Comparison of ENCODE assay signal across 8 mouse cellular contexts in the genomic region with DNA sequence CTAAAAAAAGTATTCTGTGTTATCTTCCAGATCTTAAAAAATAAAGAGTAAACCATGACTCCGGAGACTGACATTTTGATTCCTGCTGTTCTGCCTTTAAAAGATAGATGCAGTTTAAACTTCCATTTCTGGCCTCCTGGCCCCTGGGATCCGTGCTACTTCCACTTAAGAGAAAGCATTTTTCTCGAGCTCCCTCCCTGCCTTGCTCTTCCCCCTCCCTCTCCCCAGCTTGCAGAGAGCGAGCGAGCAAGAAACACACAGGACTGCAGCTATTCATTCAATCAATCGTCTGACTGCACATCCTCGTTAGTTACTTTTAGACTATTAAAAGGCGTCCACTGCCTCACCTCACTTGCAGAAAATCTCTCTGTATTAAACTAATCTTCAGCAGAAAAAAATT.
DNase-seq lines count a peak whose midpoint lies in the region.
"Had no signal": no experiment of that assay in that cellular context is flagged by ENCODE, and none has a peak within 500 bp of the region (broad histone marks: within the 10 kb centered on the region; RNA-seq: fewer than 3 reads in every experiment).

No protein-coding gene starts in this region.

- peak; percentile 50 for DNase-seq in layer of hippocampus, adult 11-12 months (ENCODE audit: low spot score)
- DNase-seq in layer of hippocampus, postnatal 14 days (ENCODE audit: low spot score in 2 of 2) = no peak
- DNase-seq in forebrain, embryonic 10.5 days (ENCODE audit: extremely low spot score, low spot score) = no peak
- peak; percentile 40 to 44 for DNase-seq in layer of hippocampus, adult 8-10 months (ENCODE audit: low spot score in 2 of 2)
- DNase-seq in right cerebral cortex, adult 2 months (ENCODE audit: low spot score in 2 of 2) = peak; percentile 54 to 66
- no peak for DNase-seq in spleen, postnatal 14 days (ENCODE audit: low spot score in 2 of 2)
- no peak for DNase-seq in B cell, adult 2 months
- DNase-seq: lung, postnatal 14 days had no signal

- no peaks in the 10 kb centered on the region for H3K36me3 ChIP-seq in forebrain, embryonic 10.5 days (replicated peaks)

- peaks cover 24% of the 10 kb centered on the region for H3K4me1 ChIP-seq in forebrain, embryonic 10.5 days

- 16% methylated on average over 8 of the region's 8 CpGs for WGBS in forebrain, embryonic 10.5 days

- no peaks in the 10 kb centered on the region for H3K27me3 ChIP-seq in forebrain, embryonic 10.5 days (ENCODE audit: poor library complexity, severe bottlenecking)

- no peak overlapping the region for H3K27ac ChIP-seq in forebrain, embryonic 10.5 days

- H3K9me3 ChIP-seq in forebrain, embryonic 10.5 days = no peaks in the 10 kb centered on the region

- H3K4me3 ChIP-seq in forebrain, embryonic 10.5 days = peak overlapping the region; percentile 19; the same call in 1 of the 2 replicates

Comparison
In these comparisons a context has a peak if more than half of its experiments do, and no peak if none do; other contexts are left out.
1. DNase-seq: peak in layer of hippocampus, adult 11-12 months (single experiment), layer of hippocampus, adult 8-10 months (2 of 2) and right cerebral cortex, adult 2 months (2 of 2); none in layer of hippocampus, postnatal 14 days (0 of 2), forebrain, embryonic 10.5 days (single experiment), spleen, postnatal 14 days (0 of 2) and B cell, adult 2 months (0 of 2).